Mouse (Mus musculus) adrenal gland, postnatal 36 days (tissue): ENCODE measurements around the gene Slc13a3. TPM values are rescaled to one million over a fixed set of nuclear protein-coding genes. Genes with fewer than 3 reads are reported as not detected.

Source experiments
- DNase-seq, 2 experiments: peaks; one replicate each; pipeline ENCODE4 v3.0.0; 2021; ENCODE audit warnings: mixed read lengths in 1 of 2
- total RNA-seq, 2 experiments: library from RNA; stranded (reverse); gene quantifications; 2 replicates each; pipeline ENCODE4 v1.2.3; 2021

Slc13a3 gene
- total RNA-seq, 2 experiments from 2014 or later: 0.72 to 1.3 TPM

- no peak for DNase-seq
These were observed 59.1 kb downstream of the Slc13a3 start for GRCm38 (mm10) chr2:165413884-165414283.

GRCm38 (mm10) chr2:165407700-165408301 is 65.2 kb downstream of the Slc13a3 start:
- peak; percentile 87 to 91 for DNase-seq

- DNase-seq: peak; percentile 76 to 79
These were observed 67.7 kb downstream of the Slc13a3 start for GRCm38 (mm10) chr2:165405351-165405750.

DNA sequence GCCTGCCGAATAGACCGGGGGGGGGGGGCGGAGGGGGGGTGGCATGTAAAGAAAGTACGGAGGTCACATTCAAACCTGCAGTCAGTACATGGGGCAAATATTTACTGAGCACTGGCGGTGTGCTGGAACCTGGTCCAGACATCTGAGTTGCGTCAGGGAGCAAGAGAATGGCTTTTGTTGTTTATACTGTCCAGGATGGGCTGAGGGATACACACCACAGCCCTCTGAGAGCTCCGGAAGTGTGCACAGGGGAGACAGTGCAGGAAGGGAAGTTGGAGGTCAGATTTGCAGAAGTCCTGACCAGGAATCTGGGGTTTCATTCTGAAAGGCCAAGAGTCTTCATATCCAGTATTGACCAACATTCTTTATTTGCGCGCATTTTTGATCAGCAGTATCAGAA is 68.1 kb downstream of the Slc13a3 start:
- DNase-seq: no peak

- no peak for DNase-seq
These were observed 74.8 kb downstream of the Slc13a3 start for GRCm38 (mm10) chr2:165398164-165398785.

DNA sequence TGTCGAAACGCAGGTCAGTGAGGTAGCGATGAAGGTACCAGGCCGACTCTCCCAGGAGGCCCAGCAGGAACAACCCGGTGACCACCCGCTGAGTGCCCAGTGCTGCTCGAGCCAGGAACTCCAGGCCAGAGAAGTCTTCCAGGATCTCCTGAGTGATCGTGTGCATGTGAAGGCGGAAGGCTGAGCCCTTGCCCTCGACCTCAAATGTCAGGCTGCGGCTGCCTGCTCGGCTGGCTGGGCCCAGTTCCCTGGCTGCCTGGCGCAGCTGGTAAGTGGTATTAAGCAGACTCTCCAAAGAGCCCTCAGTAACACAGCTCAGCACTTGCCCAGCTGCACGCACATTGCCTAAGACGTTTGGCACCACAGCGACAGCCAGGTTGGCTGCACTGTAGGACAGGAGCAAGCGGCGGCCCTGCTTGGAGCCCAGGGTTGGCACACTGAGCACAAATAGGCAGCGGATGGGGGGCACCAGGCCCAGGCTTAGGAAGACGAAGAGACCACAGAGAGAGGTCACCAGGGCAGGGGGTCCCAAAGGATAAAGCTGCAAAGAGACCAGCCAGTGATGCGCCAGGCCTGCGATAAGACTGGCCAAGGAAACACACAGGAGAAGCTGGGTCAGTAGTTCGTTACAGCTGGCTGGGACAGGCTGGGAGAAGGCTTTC is 75.4 kb downstream of the Slc13a3 start:
- peak in 1 of 2 experiments; percentile 52 for DNase-seq

DNA sequence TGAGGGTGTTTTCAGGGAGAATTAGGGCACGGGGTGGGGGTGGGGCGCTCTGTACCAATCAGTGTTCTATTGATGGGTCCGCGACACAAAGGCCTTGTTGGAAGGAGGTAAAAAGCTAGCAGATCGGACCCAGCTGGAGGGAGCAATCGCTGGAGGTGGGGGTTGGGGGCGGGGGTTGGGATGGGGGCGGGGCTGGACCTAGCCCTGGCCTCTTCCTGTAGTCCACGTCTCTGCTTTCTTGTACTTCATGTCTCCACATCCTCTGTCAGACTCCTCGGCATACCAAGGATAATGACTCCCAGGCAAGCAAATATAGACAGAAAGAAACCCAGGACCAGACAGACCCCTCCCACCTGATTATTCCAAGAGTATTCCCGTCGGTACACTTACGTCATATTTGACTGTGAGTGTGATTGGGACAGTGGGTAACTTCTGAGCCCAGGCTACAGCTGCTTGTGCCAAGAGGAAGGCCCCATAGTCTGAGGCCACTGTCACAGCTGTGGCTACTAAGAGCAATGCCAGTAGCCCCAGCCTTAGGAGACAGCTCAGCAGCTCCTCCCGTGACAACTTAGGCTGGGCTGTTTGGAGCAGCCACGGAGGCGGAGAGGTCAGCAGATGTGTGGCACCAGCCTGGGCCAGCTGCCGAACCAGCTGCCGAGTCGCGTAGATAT is 76.1 kb downstream of the Slc13a3 start:
- peak in 1 of 2 experiments; percentile 23 for DNase-seq

GRCm38 (mm10) chr2:165392156-165392555 is 80.9 kb downstream of the Slc13a3 start:
- peak in 1 of 2 experiments; percentile 22 for DNase-seq

GRCm38 (mm10) chr2:165391561-165391960 is 81.5 kb downstream of the Slc13a3 start:
- DNase-seq: peak; percentile 57 to 67

DNA sequence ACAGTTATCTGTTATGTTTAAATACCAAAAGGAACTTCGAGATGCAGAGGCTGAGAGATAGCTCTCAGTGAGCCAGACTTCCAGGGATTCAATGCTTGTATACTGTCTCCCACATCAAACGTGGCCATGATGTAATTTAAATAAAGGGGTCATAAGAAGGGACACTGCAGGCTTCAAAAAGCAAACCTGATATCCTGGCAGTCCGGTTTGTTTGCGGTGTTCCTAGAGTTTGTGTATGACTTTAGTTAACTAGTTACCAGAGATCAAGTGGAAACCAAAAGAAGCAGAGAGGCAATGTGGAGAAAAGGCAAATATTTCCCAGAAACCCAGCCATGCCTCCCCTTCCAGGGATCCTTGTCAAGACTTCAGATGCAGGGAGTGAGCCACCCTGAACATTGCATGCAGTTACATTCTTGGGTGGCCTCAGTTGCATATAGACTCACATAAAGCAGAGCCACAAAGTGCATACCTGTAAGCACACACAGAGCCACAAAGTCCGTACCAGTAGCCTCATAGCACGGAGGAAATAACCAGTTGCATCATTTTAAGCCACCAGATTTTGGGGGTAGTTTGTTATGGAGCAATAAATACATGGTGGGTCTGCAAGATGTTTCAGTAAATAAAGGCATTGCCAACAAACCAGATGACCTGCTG is 83.6 kb downstream of the Slc13a3 start:
- DNase-seq: no peak

- peak; percentile 97 for DNase-seq
These were observed 85.1 kb downstream of the Slc13a3 start, which contains the start of gene Zfp334 for GRCm38 (mm10) chr2:165387844-165388495. Gene Zfp334 (minus strand): TSS chr2:165388259.

DNA sequence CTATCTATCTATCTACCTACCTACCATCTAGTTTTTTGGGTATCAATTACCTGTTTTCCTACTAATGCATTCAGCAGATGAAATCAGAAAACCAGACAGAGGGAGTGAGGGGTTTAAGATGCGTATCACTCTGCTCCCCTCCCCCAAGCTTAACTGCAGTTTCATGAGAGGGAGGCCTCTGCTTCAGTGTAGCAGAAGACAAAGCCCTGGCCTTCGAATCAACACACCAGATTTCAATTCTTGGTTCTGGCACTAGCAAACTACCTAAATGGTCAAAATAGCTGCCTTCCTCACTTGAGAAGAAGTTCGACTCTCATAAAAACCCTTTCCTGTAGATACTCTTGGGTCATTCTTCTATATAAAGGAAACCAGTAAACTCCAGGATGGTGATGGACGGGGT is 85.7 kb downstream of the Slc13a3 start:
- no peak for DNase-seq

GRCm38 (mm10) chr2:165380050-165380449 is 93.0 kb downstream of the Slc13a3 start:
- DNase-seq: no peak

- DNase-seq: no peak
These were observed 97.0 kb downstream of the Slc13a3 start for GRCm38 (mm10) chr2:165376001-165376400.

DNA sequence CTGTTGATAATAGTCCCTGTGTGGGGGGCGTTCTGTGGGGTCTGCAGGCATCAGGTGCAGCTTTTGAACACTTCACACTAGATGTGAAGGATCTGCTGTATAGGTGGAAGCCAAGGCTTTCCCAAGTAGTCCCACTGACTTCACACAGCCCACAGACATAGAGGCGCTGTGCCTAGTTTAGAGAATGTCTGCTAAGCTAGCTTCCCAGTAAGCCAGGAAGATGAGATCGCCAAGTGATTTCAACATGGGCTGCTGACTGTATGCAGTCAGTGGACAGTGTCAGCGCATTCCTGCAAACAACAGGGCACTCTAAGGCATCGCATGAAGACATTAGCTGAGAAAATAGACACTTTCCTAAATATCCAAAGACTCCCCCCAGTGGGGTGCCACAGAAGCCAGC is 97.6 kb downstream of the Slc13a3 start:
- no peak for DNase-seq

- DNase-seq: no peak
These were observed 102.0 kb downstream of the Slc13a3 start for GRCm38 (mm10) chr2:165371066-165371465.

GRCm38 (mm10) chr2:165370348-165370747 is 102.7 kb downstream of the Slc13a3 start:
- no peak for DNase-seq

- DNase-seq: no peak
These were observed 104.5 kb downstream of the Slc13a3 start, which contains the start of gene Zfp663 for GRCm38 (mm10) chr2:165368496-165368895. Gene Zfp663 (minus strand): TSS chr2:165368729.

GRCm38 (mm10) chr2:165367868-165368439 is 105.1 kb downstream of the Slc13a3 start:
- peak; percentile 13 to 46 for DNase-seq

DNA sequence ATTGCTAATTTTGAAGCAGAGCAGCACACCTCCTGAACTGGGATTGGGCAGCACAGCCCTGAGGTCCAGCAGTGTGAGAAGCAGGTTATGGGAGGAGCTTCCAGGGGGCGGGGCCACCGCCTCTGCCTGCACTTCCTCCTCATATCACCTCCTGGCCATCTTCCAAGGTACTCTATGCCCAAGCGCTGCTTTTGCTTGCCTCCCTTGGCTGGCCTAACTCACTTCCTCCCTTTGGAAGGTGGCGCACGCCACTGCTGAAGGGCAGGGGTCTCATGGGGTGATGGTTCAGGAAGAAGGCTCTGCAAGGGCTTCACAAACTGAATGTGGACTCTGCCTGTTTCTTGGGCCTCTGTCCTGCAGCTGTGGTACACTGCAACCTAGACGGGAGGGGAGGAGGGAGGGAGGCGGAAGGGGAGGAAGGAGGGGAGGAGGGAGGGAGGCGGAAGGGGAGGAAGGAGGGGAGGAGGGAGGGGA is 105.9 kb downstream of the Slc13a3 start:
- DNase-seq: peak; percentile 22 to 61
